Comparison of ENCODE assay signal across 8 mouse cellular contexts in the genomic region with DNA sequence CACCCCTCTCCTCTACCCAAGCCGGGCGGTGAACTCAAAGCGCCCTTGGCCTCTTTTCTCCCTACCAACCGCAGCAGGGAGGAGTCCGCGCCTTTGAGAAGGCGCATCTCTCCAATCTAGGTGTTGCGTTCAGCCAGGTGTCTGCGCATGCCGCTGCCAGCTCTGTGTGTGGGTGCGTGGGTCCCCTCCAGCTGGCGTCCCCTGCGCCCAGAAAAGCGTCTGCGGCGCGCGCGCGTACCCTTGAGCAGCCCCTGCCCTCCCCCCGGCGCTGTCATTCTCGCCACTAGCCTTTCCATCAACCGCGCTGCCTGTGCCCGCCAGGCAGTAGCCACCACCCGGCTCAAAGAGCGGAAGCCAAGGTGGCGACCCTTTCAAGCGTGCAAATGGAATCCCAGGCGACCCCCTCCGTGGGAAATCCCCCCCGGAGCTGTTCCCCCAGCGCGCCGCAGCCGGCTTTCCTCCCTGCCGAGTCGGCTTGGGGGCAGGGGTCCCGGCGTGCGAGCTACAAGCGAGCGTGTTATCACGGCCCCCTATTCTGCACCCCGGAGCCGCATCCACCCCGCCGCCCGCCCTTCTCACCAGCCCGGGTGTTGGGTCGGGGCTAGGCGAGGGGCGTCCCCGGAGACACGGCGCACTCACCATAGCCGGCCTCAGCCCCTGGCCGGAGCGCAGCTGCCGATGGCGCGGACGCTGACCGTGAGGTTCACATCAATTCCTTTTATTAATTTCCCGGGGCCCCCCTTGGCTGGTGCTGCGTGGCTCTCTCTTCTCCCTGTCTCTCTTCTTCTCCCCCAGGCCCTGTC. TPM values are rescaled to one million over a fixed set of nuclear protein-coding genes. Genes with fewer than 3 reads are reported as not detected.
DNase-seq lines count a peak whose midpoint lies in the region; ATAC-seq lines count a peak whose summit lies in the region.

No protein-coding gene starts in this region.

- H3K9ac ChIP-seq in lung, embryonic 15.5 days: peak overlapping the region; percentile 87
- H3K9ac ChIP-seq in heart, embryonic 14.5 days (ENCODE audit: low read length): peak overlapping the region; percentile 74
- H3K9ac ChIP-seq in midbrain, embryonic 12.5 days (replicated peaks): peak overlapping the region; percentile 79
- H3K9ac ChIP-seq in stomach, embryonic 16.5 days (ENCODE audit: low read length): peak overlapping the region; percentile 90

- peaks cover 36% of the 10 kb centered on the region for H3K4me1 ChIP-seq in lung, embryonic 15.5 days
- peaks cover 6 to 7% of the 10 kb centered on the region in 2 experiments for H3K4me1 ChIP-seq in heart, embryonic 14.5 days (ENCODE audit: control insufficient read depth in 2 of 2, insufficient read depth in 2 of 2, low read length in 2 of 2)
- H3K4me1 ChIP-seq in midbrain, embryonic 12.5 days: peaks cover 45% of the 10 kb centered on the region
- peaks cover 7% of the 10 kb centered on the region; the same call in 1 of the 2 replicates for H3K4me1 ChIP-seq in stomach, embryonic 16.5 days (ENCODE audit: control insufficient read depth, insufficient read depth, low read length)

- peak overlapping the region; percentile 88 for H3K4me2 ChIP-seq in lung, embryonic 15.5 days
- H3K4me2 ChIP-seq in heart, embryonic 14.5 days (ENCODE audit: low read length): peak overlapping the region; percentile 100
- peak overlapping the region; percentile 86 for H3K4me2 ChIP-seq in midbrain, embryonic 12.5 days (replicated peaks)
- peak overlapping the region; percentile 95 for H3K4me2 ChIP-seq in stomach, embryonic 16.5 days (ENCODE audit: low read depth, low read length)

- WGBS in lung, embryonic 15.5 days: under 1% methylated on average over 67 of the region's 67 CpGs
- under 1% methylated on average over 66 of the region's 67 CpGs for WGBS in heart, embryonic 14.5 days
- WGBS in midbrain, embryonic 12.5 days: under 1% methylated on average over 66 of the region's 67 CpGs
- under 1% methylated on average over 67 of the region's 67 CpGs for WGBS in stomach, embryonic 16.5 days

- ATAC-seq in lung, embryonic 15.5 days (ENCODE audit: borderline replicate concordance, extremely low read depth, low FRiP score, low TSS enrichment): peak; percentile 9; the same call in 1 of the 2 replicates
- no peak for ATAC-seq in heart, embryonic 14.5 days (ENCODE audit: insufficient number of reproducible peaks, insufficient read depth, low FRiP score, low read depth)
- ATAC-seq in midbrain, embryonic 12.5 days (ENCODE audit: low FRiP score, low read depth): peak; percentile 59
- no peak for ATAC-seq in stomach, embryonic 16.5 days (ENCODE audit: insufficient read depth, low FRiP score)
- no peak for ATAC-seq in monocyte, adult 5-6 weeks (replicated peaks; ENCODE audit: insufficient number of reproducible peaks, low FRiP score, low TSS enrichment, poor library complexity, severe bottlenecking)

- peak overlapping the region; percentile 94 for H3K27ac ChIP-seq in lung, embryonic 15.5 days
- H3K27ac ChIP-seq in heart, embryonic 14.5 days (replicated peaks in 1 of 2; ENCODE audit: control insufficient read depth in 1 of 2, insufficient read depth in 1 of 2, low read depth in 2 of 2, low read length in 2 of 2): no peak overlapping the region
- H3K27ac ChIP-seq in midbrain, embryonic 12.5 days (replicated peaks): peak overlapping the region; percentile 92
- peak overlapping the region; percentile 92 for H3K27ac ChIP-seq in stomach, embryonic 16.5 days (ENCODE audit: low read length)

- DNase-seq in lung, postnatal 36 days: no peak
- peak; percentile 74 to 76 for DNase-seq in cerebellum, postnatal 14 days
- DNase-seq in layer of hippocampus, postnatal 25 days (ENCODE audit: extremely low spot score in 1 of 2, low spot score in 1 of 2): peak; percentile 35 to 50

- peak overlapping the region; percentile 77 for H3K4me3 ChIP-seq in lung, embryonic 15.5 days
- H3K4me3 ChIP-seq in heart, embryonic 14.5 days (ENCODE audit: control insufficient read depth in 1 of 2, insufficient read depth in 1 of 2, low read depth in 1 of 2, low read length in 2 of 2): peak overlapping the region; percentile 65 to 71
- H3K4me3 ChIP-seq in midbrain, embryonic 12.5 days: peak overlapping the region; percentile 72
- peak overlapping the region; percentile 75 for H3K4me3 ChIP-seq in stomach, embryonic 16.5 days (replicated peaks; ENCODE audit: low read length)

- H3K36me3 ChIP-seq in lung, embryonic 15.5 days: no peaks in the 10 kb centered on the region
- H3K36me3 ChIP-seq in heart, embryonic 14.5 days (ENCODE audit: control insufficient read depth, insufficient read depth, low read length): no peaks in the 10 kb centered on the region
- H3K36me3 ChIP-seq in midbrain, embryonic 12.5 days: no peaks in the 10 kb centered on the region
- no peaks in the 10 kb centered on the region for H3K36me3 ChIP-seq in stomach, embryonic 16.5 days (ENCODE audit: control insufficient read depth, insufficient read depth, low read length)

- no peaks in the 10 kb centered on the region for H3K9me3 ChIP-seq in lung, embryonic 15.5 days
- no peaks in the 10 kb centered on the region for H3K9me3 ChIP-seq in heart, embryonic 14.5 days (ENCODE audit: control insufficient read depth, low read length)
- H3K9me3 ChIP-seq in midbrain, embryonic 12.5 days: no peaks in the 10 kb centered on the region
- no peaks in the 10 kb centered on the region for H3K9me3 ChIP-seq in stomach, embryonic 16.5 days (replicated peaks; ENCODE audit: control insufficient read depth, low read length)

- H3K27me3 ChIP-seq in lung, embryonic 15.5 days: no peaks in the 10 kb centered on the region
- peaks cover 43% of the 10 kb centered on the region for H3K27me3 ChIP-seq in heart, embryonic 14.5 days (ENCODE audit: control insufficient read depth, insufficient read depth, low read length)
- H3K27me3 ChIP-seq in midbrain, embryonic 12.5 days: peaks cover 85% of the 10 kb centered on the region
- H3K27me3 ChIP-seq in stomach, embryonic 16.5 days (ENCODE audit: control insufficient read depth, insufficient read depth, low read length): no peaks in the 10 kb centered on the region

RNA-seq across cellular contexts. Expression of gene Ptch1, which starts 0.7 kb away (rescaled TPM):
- polyA plus RNA-seq in lung, embryonic 15.5 days (2015; fragmentation: Nextera tagmentation; extraction: Ambion mirVana): 34.8 and 36.8 TPM in 2 replicates
- 8.4 and 9.0 TPM in 2 replicates for polyA plus RNA-seq in heart, embryonic 14.5 days (2014; fragmentation: Nextera tagmentation; extraction: Ambion mirVana)
- 10 to 100 TPM; 39.9 to 47.9 TPM for total RNA-seq in layer of hippocampus, postnatal 25 days (2021)
- polyA plus RNA-seq in midbrain, embryonic 12.5 days (2016; fragmentation: Nextera tagmentation; extraction: Ambion mirVana): 18.6 and 24.5 TPM in 2 replicates
- polyA plus RNA-seq in stomach, embryonic 16.5 days (2015; fragmentation: Nextera tagmentation; extraction: Ambion mirVana): 28.5 and 31.1 TPM in 2 replicates
- total RNA-seq in monocyte, adult 5-6 weeks (2017): 1.2 to 9.9 TPM (median 2.8 TPM) in 3 replicates

Comparison
In these comparisons a context has a peak if more than half of its experiments do, and no peak if none do; other contexts are left out.
1. ATAC-seq: peak in lung, embryonic 15.5 days (single experiment) and midbrain, embryonic 12.5 days (single experiment); none in heart, embryonic 14.5 days (single experiment), stomach, embryonic 16.5 days (single experiment) and monocyte, adult 5-6 weeks (single experiment).
2. H3K27ac ChIP-seq: peak in lung, embryonic 15.5 days (single experiment), midbrain, embryonic 12.5 days (single experiment) and stomach, embryonic 16.5 days (single experiment); none in heart, embryonic 14.5 days (0 of 2).
3. Peak in every context shown above with its lines, with median percentiles within 50 percentile points of each other: H3K4me2 ChIP-seq, H3K4me3 ChIP-seq and H3K9ac ChIP-seq.